Mouse (Mus musculus) hindbrain, embryonic 10.5 days (tissue): ENCODE data around the gene Sdk1. TPM values are rescaled to one million over a fixed set of nuclear protein-coding genes. Genes with fewer than 3 reads are reported as not detected.
A peak's percentile ranks its signal among the peaks of the same experiment; 100 is the strongest.

ENCODE experiments used
- DNase-seq: peaks from one replicate; pipeline ENCODE4 v3.0.0-alpha.2; 2017; ENCODE audit warnings: low spot score
- H3K27ac ChIP-seq: fragments of 300-500 bp; sonication (generic); 2 replicates; pipeline ENCODE4 v1.5.1; 2016; ENCODE audit warnings: mild to moderate bottlenecking, moderate library complexity
- H3K27me3 ChIP-seq: fragments of 300-500 bp; sonication (generic); 2 replicates; pipeline ENCODE4 v1.6.1; 2016; ENCODE audit warnings: mild to moderate bottlenecking; ENCODE audit not compliant: poor library complexity, insufficient read depth, severe bottlenecking
- H3K36me3 ChIP-seq: fragments of 300-500 bp; sonication (generic); 2 replicates; pipeline ENCODE4 v1.6.1; 2016; ENCODE audit warnings: mild to moderate bottlenecking, moderate library complexity
- H3K4me1 ChIP-seq: fragments of 300-500 bp; sonication (generic); replicated peaks from 2 replicates; pipeline ENCODE4 v1.6.1; 2016; ENCODE audit warnings: mild to moderate bottlenecking
- H3K4me3 ChIP-seq: fragments of 300-500 bp; sonication (generic); 2 replicates; pipeline ENCODE4 v1.5.1; 2016; ENCODE audit warnings: mild to moderate bottlenecking, moderate library complexity
- H3K9me3 ChIP-seq: fragments of 300-500 bp; sonication (generic); 2 replicates; pipeline ENCODE4 v1.6.1; 2016; ENCODE audit warnings: mild to moderate bottlenecking, moderate library complexity
- WGBS: fragments of 180-500 bp; shearing (Covaris S2); methylation state at CpG from one replicate; pipeline ENCODE4 v1.1.7; 2016; 5-methylcytosine and 5-hydroxymethylcytosine counted together
- polyA plus RNA-seq: library from polyadenylated mRNA; unstranded; fragments of >200 nt; fragmentation: Nextera tagmentation; extraction: Ambion mirVana; gene quantifications from 2 replicates; pipeline ENCODE4 v1.2.1, GENCODE M21; 2016

Gene Sdk1
- polyA plus RNA-seq, 1 experiment from 2014 or later = 0.99 TPM

GRCm38 (mm10) chr5:141363956-141364355, 122.7 kb downstream of the Sdk1 start:
- WGBS = 92% methylated on average over 3 of the region's 3 CpGs

GRCm38 (mm10) chr5:141368567-141368966, 127.3 kb downstream of the Sdk1 start:
- DNase-seq = no peak
- Histone ChIP-seq H3K27me3 (no peaks in the 10 kb centered on the region), H3K9me3 (no peaks in the 10 kb centered on the region), H3K36me3 (no peaks in the 10 kb centered on the region), H3K4me1 (no peaks in the 10 kb centered on the region), H3K27ac (no peak overlapping the region), H3K4me3 (no peak overlapping the region)
- 76% methylated on average over 4 of the region's 4 CpGs for WGBS

More at GRCm38 (mm10) chr5:141363956-141364355, 122.7 kb downstream of the Sdk1 start:
- Histone ChIP-seq H3K27ac (no peak overlapping the region), H3K9me3 (no peaks in the 10 kb centered on the region), H3K4me1 (peaks cover 10% of the 10 kb centered on the region; the same call in 1 of the 2 replicates), H3K27me3 (no peaks in the 10 kb centered on the region), H3K36me3 (no peaks in the 10 kb centered on the region), H3K4me3 (no peak overlapping the region)
- no peak for DNase-seq

- WGBS = 63% methylated on average over 2 of the region's 2 CpGs
- DNase-seq = no peak
- H3K27ac ChIP-seq = peak overlapping the region; percentile 35; the same call in 1 of the 2 replicates
Measured at GRCm38 (mm10) chr5:141374797-141375196, 133.5 kb downstream of the Sdk1 start.

GRCm38 (mm10) chr5:141379836-141380773, 138.8 kb downstream of the Sdk1 start:
- 54% methylated on average over 9 of the region's 9 CpGs for WGBS
- H3K4me3 ChIP-seq = no peak overlapping the region
- peaks cover 23% of the 10 kb centered on the region for H3K4me1 ChIP-seq
- DNase-seq = peak; percentile 40
- no peaks in the 10 kb centered on the region for H3K27me3 ChIP-seq
- H3K36me3 ChIP-seq = no peaks in the 10 kb centered on the region
- H3K27ac ChIP-seq = peak overlapping the region; percentile 77
- no peaks in the 10 kb centered on the region for H3K9me3 ChIP-seq

More at GRCm38 (mm10) chr5:141374797-141375196, 133.5 kb downstream of the Sdk1 start:
- Histone ChIP-seq H3K36me3 (no peaks in the 10 kb centered on the region), H3K4me3 (no peak overlapping the region), H3K9me3 (no peaks in the 10 kb centered on the region), H3K27me3 (no peaks in the 10 kb centered on the region), H3K4me1 (peaks cover 14% of the 10 kb centered on the region)

GRCm38 (mm10) chr5:141380774-141381156, 139.5 kb downstream of the Sdk1 start:
- no peaks in the 10 kb centered on the region for H3K36me3 ChIP-seq
- H3K4me1 ChIP-seq = peaks cover 19% of the 10 kb centered on the region
- DNase-seq = no peak
- H3K27me3 ChIP-seq = no peaks in the 10 kb centered on the region
- H3K9me3 ChIP-seq = no peaks in the 10 kb centered on the region
- 70% methylated on average over 3 of the region's 3 CpGs for WGBS
- no peak overlapping the region for H3K4me3 ChIP-seq
- peak overlapping the region; percentile 77 for H3K27ac ChIP-seq

- no peak overlapping the region for H3K27ac ChIP-seq
- 88% methylated on average over 7 of the region's 7 CpGs for WGBS
- DNase-seq = no peak
- no peak overlapping the region for H3K4me3 ChIP-seq
- H3K36me3 ChIP-seq = no peaks in the 10 kb centered on the region
- no peaks in the 10 kb centered on the region for H3K9me3 ChIP-seq
- H3K27me3 ChIP-seq = no peaks in the 10 kb centered on the region
- peaks cover 19% of the 10 kb centered on the region for H3K4me1 ChIP-seq
Measured at GRCm38 (mm10) chr5:141381581-141381980, 140.3 kb downstream of the Sdk1 start.

GRCm38 (mm10) chr5:141382246-141382835, 141.1 kb downstream of the Sdk1 start:
- 93% methylated on average over 5 of the region's 5 CpGs for WGBS

GRCm38 (mm10) chr5:141388451-141388850, 147.2 kb downstream of the Sdk1 start:
- no peaks in the 10 kb centered on the region for H3K36me3 ChIP-seq
- H3K4me3 ChIP-seq = no peak overlapping the region
- WGBS = 29% methylated on average over 2 of the region's 2 CpGs
- peak; percentile 14 for DNase-seq
- H3K9me3 ChIP-seq = no peaks in the 10 kb centered on the region
- peaks cover 8% of the 10 kb centered on the region for H3K4me1 ChIP-seq
- H3K27me3 ChIP-seq = no peaks in the 10 kb centered on the region
- no peak overlapping the region for H3K27ac ChIP-seq

More at GRCm38 (mm10) chr5:141382246-141382835, 141.1 kb downstream of the Sdk1 start:
- no peaks in the 10 kb centered on the region for H3K27me3 ChIP-seq
- no peak for DNase-seq
- H3K36me3 ChIP-seq = no peaks in the 10 kb centered on the region
- H3K27ac ChIP-seq = no peak overlapping the region
- H3K4me3 ChIP-seq = no peak overlapping the region
- H3K9me3 ChIP-seq = no peaks in the 10 kb centered on the region
- peaks cover 19% of the 10 kb centered on the region for H3K4me1 ChIP-seq

GRCm38 (mm10) chr5:141390541-141390940, 149.3 kb downstream of the Sdk1 start:
- no peak for DNase-seq
- Histone ChIP-seq H3K9me3 (no peaks in the 10 kb centered on the region), H3K27ac (no peak overlapping the region), H3K4me3 (no peak overlapping the region), H3K4me1 (peaks cover 8% of the 10 kb centered on the region), H3K36me3 (no peaks in the 10 kb centered on the region), H3K27me3 (no peaks in the 10 kb centered on the region)
- WGBS = 81% methylated on average over 4 of the region's 4 CpGs

- Histone ChIP-seq H3K27ac (no peak overlapping the region), H3K9me3 (no peaks in the 10 kb centered on the region), H3K4me1 (peaks cover 8% of the 10 kb centered on the region), H3K4me3 (no peak overlapping the region), H3K27me3 (no peaks in the 10 kb centered on the region), H3K36me3 (no peaks in the 10 kb centered on the region)
- DNase-seq = no peak
- WGBS = 79% methylated on average over 5 of the region's 5 CpGs
Measured at GRCm38 (mm10) chr5:141391153-141391552, 149.9 kb downstream of the Sdk1 start.

GRCm38 (mm10) chr5:141393846-141394245, 152.6 kb downstream of the Sdk1 start:
- Histone ChIP-seq H3K4me1 (peaks cover 2% of the 10 kb centered on the region; the same call in 1 of the 2 replicates), H3K27ac (no peak overlapping the region), H3K27me3 (no peaks in the 10 kb centered on the region), H3K36me3 (no peaks in the 10 kb centered on the region), H3K9me3 (no peaks in the 10 kb centered on the region), H3K4me3 (no peak overlapping the region)
- WGBS = 82% methylated on average over 4 of the region's 4 CpGs
- no peak for DNase-seq

- H3K4me3 ChIP-seq = no peak overlapping the region
- no peak overlapping the region for H3K27ac ChIP-seq
- WGBS = 92% methylated on average over 8 of the region's 8 CpGs
- no peaks in the 10 kb centered on the region for H3K9me3 ChIP-seq
- H3K27me3 ChIP-seq = no peaks in the 10 kb centered on the region
- no peaks in the 10 kb centered on the region for H3K4me1 ChIP-seq
- no peak for DNase-seq
- H3K36me3 ChIP-seq = no peaks in the 10 kb centered on the region
Measured at GRCm38 (mm10) chr5:141394586-141394985, 153.3 kb downstream of the Sdk1 start.

GRCm38 (mm10) chr5:141403741-141404140, 162.5 kb downstream of the Sdk1 start:
- WGBS = 85% methylated on average over 8 of the region's 8 CpGs
- H3K36me3 ChIP-seq = no peaks in the 10 kb centered on the region
- H3K4me1 ChIP-seq = peaks cover 14% of the 10 kb centered on the region
- H3K9me3 ChIP-seq = no peaks in the 10 kb centered on the region
- no peak for DNase-seq
- no peaks in the 10 kb centered on the region for H3K27me3 ChIP-seq
- H3K27ac ChIP-seq = no peak overlapping the region
- no peak overlapping the region for H3K4me3 ChIP-seq
